Mouse (Mus musculus) CH12.LX (cell line): ENCODE measurements around the gene Grin2a. TPM values are rescaled to one million over a fixed set of nuclear protein-coding genes. Genes with fewer than 3 reads are reported as not detected.

Source experiments
- DNase-seq: peaks from one replicate; pipeline ENCODE4 v3.0.0-alpha.2; 2013; ENCODE audit errors: extremely low read depth
- H3K27ac ChIP-seq: 2 replicates; pipeline ENCODE4 v1.5.1; 2012; ENCODE audit warnings: low read depth, mild to moderate bottlenecking, control low read depth, moderate library complexity; ENCODE audit not compliant: insufficient read depth
- H3K27me3 ChIP-seq: replicated peaks from 2 replicates; pipeline ENCODE3; 2012; ENCODE audit warnings: inconsistent platforms
- H3K36me3 ChIP-seq, 2 experiments: replicated peaks in 1 of 2; 2 replicates each; pipeline versions ENCODE3 to v1.6.1; 2012; ENCODE audit warnings: inconsistent platforms in 1 of 2, low read length in 1 of 2, mild to moderate bottlenecking in 1 of 2, mixed read lengths in 1 of 2, moderate library complexity in 1 of 2; ENCODE audit not compliant: control insufficient read depth in 1 of 2, insufficient read depth in 1 of 2
- H3K4me1 ChIP-seq, 2 experiments: 2 replicates each; pipeline ENCODE4 v1.6.1; 2012; ENCODE audit warnings: inconsistent platforms in 1 of 2, moderate library complexity in 1 of 2; ENCODE audit not compliant: insufficient read depth in 2 of 2, control insufficient read depth in 1 of 2
- H3K4me2 ChIP-seq: 2 replicates; pipeline ENCODE4 v1.6.1; 2012; ENCODE audit warnings: low read depth, mild to moderate bottlenecking, control low read depth; ENCODE audit not compliant: poor library complexity, insufficient read depth, severe bottlenecking
- H3K4me3 ChIP-seq, 3 experiments: fragments of 150-350 bp in 1 of 3; sonication (generic) in 1 of 3; replicated peaks in 1 of 3; 2 replicates each; pipeline versions ENCODE3 to v1.5.1; 2011 to 2012; ENCODE audit warnings: low read depth in 2 of 3, low read length in 2 of 3, mild to moderate bottlenecking in 2 of 3, moderate library complexity in 2 of 3, control low read depth in 1 of 3, improper control_type of control experiment in 1 of 3, inconsistent platforms in 1 of 3, mixed read lengths in 1 of 3; ENCODE audit not compliant: poor library complexity in 1 of 3
- H3K79me2 ChIP-seq: replicated peaks from 2 replicates; pipeline ENCODE4 v1.6.1; 2012; ENCODE audit warnings: mild to moderate bottlenecking, moderate library complexity; ENCODE audit not compliant: control insufficient read depth, poor library complexity, insufficient read depth, severe bottlenecking; ENCODE audit errors: extremely low read depth
- H3K9ac ChIP-seq: 2 replicates; pipeline ENCODE4 v1.6.1; 2012; ENCODE audit warnings: low read depth, mild to moderate bottlenecking, control low read depth, moderate library complexity; ENCODE audit not compliant: insufficient read depth
- H3K9me3 ChIP-seq: replicated peaks from 2 replicates; pipeline ENCODE3; 2012; ENCODE audit warnings: low read length, inconsistent platforms, mixed read lengths
- BHLHE40 ChIP-seq: IDR thresholded peaks from 2 replicates; pipeline ENCODE4 v1.6.1; 2011; ENCODE audit warnings: mild to moderate bottlenecking, low read depth, low read length, improper control_type of control experiment
- CHD1 ChIP-seq: IDR thresholded peaks from 2 replicates; pipeline ENCODE4 v1.6.1; 2012; ENCODE audit warnings: low read depth, low read length, improper control_type of control experiment, inconsistent platforms
- CHD2 ChIP-seq: IDR thresholded peaks from 2 replicates; pipeline ENCODE4 v1.6.1; 2011; ENCODE audit warnings: low read length, improper control_type of control experiment
- CTCF ChIP-seq, 2 experiments: IDR thresholded peaks in 1 of 2; conservative IDR thresholded peaks in 1 of 2; 2 replicates each; pipeline ENCODE4 v1.5.1; 2011 to 2012; ENCODE audit warnings: low read depth in 2 of 2, low read length in 2 of 2, improper control_type of control experiment in 1 of 2, inconsistent platforms in 1 of 2, mild to moderate bottlenecking in 1 of 2, moderate library complexity in 1 of 2
- E2F4 ChIP-seq: IDR thresholded peaks from 2 replicates; pipeline ENCODE4 v1.6.1; 2011; ENCODE audit warnings: low read depth, low read length, improper control_type of control experiment; ENCODE audit not compliant: insufficient replicate concordance
- HCFC1 ChIP-seq: IDR thresholded peaks from 2 replicates; pipeline ENCODE4 v1.6.1; 2012; ENCODE audit warnings: low read depth, mild to moderate bottlenecking, inconsistent platforms, low read length, improper control_type of control experiment
- JUND ChIP-seq: conservative IDR thresholded peaks from 2 replicates; pipeline ENCODE4 v1.6.1; 2011; ENCODE audit warnings: low read depth, low read length, improper control_type of control experiment
- KAT2A ChIP-seq: IDR thresholded peaks from 2 replicates; pipeline ENCODE4 v1.6.1; 2012; ENCODE audit warnings: low read length, improper control_type of control experiment, inconsistent platforms; ENCODE audit not compliant: insufficient replicate concordance
- MAFK ChIP-seq: IDR thresholded peaks from 2 replicates; pipeline ENCODE4 v1.6.1; 2011; ENCODE audit warnings: low read length, improper control_type of control experiment; ENCODE audit not compliant: insufficient replicate concordance
- MEF2A ChIP-seq: IDR thresholded peaks from 2 replicates; pipeline ENCODE4 v1.6.1; 2014; ENCODE audit warnings: low read depth, mild to moderate bottlenecking, inconsistent platforms, low read length, improper control_type of control experiment, borderline replicate concordance
- MXI1 ChIP-seq: IDR thresholded peaks from 2 replicates; pipeline ENCODE4 v1.6.1; 2011; ENCODE audit warnings: mild to moderate bottlenecking, low read depth, low read length, improper control_type of control experiment
- MYC ChIP-seq: IDR thresholded peaks from 2 replicates; pipeline ENCODE4 v1.6.1; 2011; ENCODE audit warnings: low read depth, mild to moderate bottlenecking, improper control_type of control experiment, low read length
- NELFE ChIP-seq: IDR thresholded peaks from 2 replicates; pipeline ENCODE4 v1.6.1; 2011; ENCODE audit warnings: low read depth, low read length, improper control_type of control experiment
- NRF1 ChIP-seq: IDR thresholded peaks from 2 replicates; pipeline ENCODE4 v1.6.1; 2014; ENCODE audit warnings: low read depth, mild to moderate bottlenecking, inconsistent platforms, low read length, improper control_type of control experiment, moderate library complexity
- PAX5 ChIP-seq: IDR thresholded peaks from 2 replicates; pipeline ENCODE4 v1.6.1; 2012; ENCODE audit warnings: low read length, inconsistent platforms, mixed read lengths
- POLR2A ChIP-seq: IDR thresholded peaks from 2 replicates; pipeline ENCODE4 v1.6.1; 2011; ENCODE audit warnings: low read depth, mild to moderate bottlenecking, improper control_type of control experiment, low read length
- RAD21 ChIP-seq: IDR thresholded peaks from 2 replicates; pipeline ENCODE4 v1.6.1; 2011; ENCODE audit warnings: low read depth, mild to moderate bottlenecking, low read length, improper control_type of control experiment, moderate library complexity
- SIN3A ChIP-seq: IDR thresholded peaks from 2 replicates; pipeline ENCODE4 v1.6.1; 2012; ENCODE audit warnings: low read length, improper control_type of control experiment, inconsistent platforms
- UBTF ChIP-seq: IDR thresholded peaks from 2 replicates; pipeline ENCODE4 v1.6.1; 2012; ENCODE audit warnings: low read depth, mild to moderate bottlenecking, inconsistent platforms, low read length, improper control_type of control experiment, moderate library complexity
- ZC3H11A ChIP-seq: IDR thresholded peaks from 2 replicates; pipeline ENCODE4 v1.6.1; 2012; ENCODE audit warnings: low read depth, mild to moderate bottlenecking, inconsistent platforms, low read length, improper control_type of control experiment
- ZKSCAN1 ChIP-seq: IDR thresholded peaks from 2 replicates; pipeline ENCODE4 v1.6.1; 2012; ENCODE audit warnings: low read depth, inconsistent platforms, low read length, improper control_type of control experiment, borderline replicate concordance
- ZMIZ1 ChIP-seq: IDR thresholded peaks from 2 replicates; pipeline ENCODE4 v1.6.1; 2012; ENCODE audit warnings: low read depth, mild to moderate bottlenecking, inconsistent platforms, low read length, improper control_type of control experiment
- dilution Hi-C: fragments of 300-500 bp; cut with MboI; formaldehyde crosslinking; loops from 2 replicates; pipeline ENCODE4 v1.14.3; 2020; ENCODE audit warnings: low sequenced_read_pairs; ENCODE audit not compliant: extremely low pct_unique_long_range_greater_than_20kb, extremely low pct_ligation_motif_present
- in situ Hi-C: fragments of 300-500 bp; cut with MboI; formaldehyde crosslinking; loops from 3 replicates; pipeline ENCODE4 v1.14.3; 2019; ENCODE audit warnings: low sequenced_read_pairs, low pct_ligation_motif_present, low pct_unique_long_range_greater_than_20kb, mixed read lengths
- polyA plus RNA-seq: library from polyadenylated mRNA; unstranded; fragments of >175 nt; gene quantifications from 2 replicates; pipeline ENCODE4 v1.2.1, GENCODE M21; 2012; ENCODE audit warnings: low read depth; ENCODE audit not compliant: insufficient read length
- total RNA-seq, 2 experiments: library from RNA; depleted of rRNA; stranded (reverse); fragments of 300-350 nt in 1 of 2; fragments of >200 nt in 1 of 2; gene quantifications; 2 replicates each; pipeline ENCODE4 v1.2.3; 2012 to 2014

The Grin2a gene
- total and polyA plus RNA-seq, 3 experiments, result not detected

DNA sequence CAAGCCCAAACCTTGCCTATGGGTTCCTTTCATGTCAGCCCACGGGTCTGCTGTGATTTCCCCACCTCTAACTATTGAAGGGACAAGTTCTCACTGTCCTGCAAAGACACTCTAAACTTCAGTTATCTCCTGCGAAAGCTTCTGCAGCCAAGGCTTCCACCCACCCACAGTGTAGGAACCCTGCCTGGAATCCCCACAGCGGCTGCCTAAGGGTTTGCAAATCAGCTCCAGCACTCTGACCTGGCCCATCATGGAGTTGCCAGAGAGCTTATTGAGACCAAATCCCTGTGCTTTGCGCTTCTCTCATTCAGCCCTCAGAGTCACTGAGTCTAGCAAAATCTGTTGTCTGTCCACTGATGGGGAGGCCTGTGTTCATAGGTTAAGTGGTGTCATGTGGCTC is 130.3 kb downstream of the Grin2a start:
- in situ Hi-C loops (no loop called here), dilution Hi-C loops (no loop called here)
- Histone ChIP-seq H3K4me1 (no peaks in the 10 kb centered on the region), H3K9me3 (no peaks in the 10 kb centered on the region), H3K27ac (no peak overlapping the region), H3K79me2 (no peaks in the 10 kb centered on the region), H3K4me3 (no peak overlapping the region), H3K27me3 (peaks cover 6% of the 10 kb centered on the region), H3K9ac (no peak overlapping the region), H3K4me2 (no peak overlapping the region), H3K36me3 (no peaks in the 10 kb centered on the region)
- DNase-seq, result no peak
- TF ChIP-seq CTCF (conservative IDR thresholded peaks at IDR 0.05 in 1 of 2, IDR thresholded peaks at IDR 0.05 in 1 of 2; ENCODE audit: low read depth in 2 of 2, low read length in 2 of 2), result no peak
- no peak for TF ChIP-seq CHD2
- no peak for TF ChIP-seq POLR2A
- no peak for TF ChIP-seq JUND
- no peak for TF ChIP-seq MAFK
- TF ChIP-seq ZMIZ1, result no peak
- TF ChIP-seq MXI1, result no peak
- TF ChIP-seq RAD21, result no peak
- TF ChIP-seq MEF2A, result no peak
- TF ChIP-seq NRF1, result no peak
- no peak for TF ChIP-seq NELFE
- no peak for TF ChIP-seq ZKSCAN1
- no peak for TF ChIP-seq E2F4
- no peak for TF ChIP-seq HCFC1
- no peak for TF ChIP-seq KAT2A
- TF ChIP-seq SIN3A, result no peak
- no peak for TF ChIP-seq UBTF
- no peak for TF ChIP-seq BHLHE40
- no peak for TF ChIP-seq MYC
- no peak for TF ChIP-seq CHD1

DNA sequence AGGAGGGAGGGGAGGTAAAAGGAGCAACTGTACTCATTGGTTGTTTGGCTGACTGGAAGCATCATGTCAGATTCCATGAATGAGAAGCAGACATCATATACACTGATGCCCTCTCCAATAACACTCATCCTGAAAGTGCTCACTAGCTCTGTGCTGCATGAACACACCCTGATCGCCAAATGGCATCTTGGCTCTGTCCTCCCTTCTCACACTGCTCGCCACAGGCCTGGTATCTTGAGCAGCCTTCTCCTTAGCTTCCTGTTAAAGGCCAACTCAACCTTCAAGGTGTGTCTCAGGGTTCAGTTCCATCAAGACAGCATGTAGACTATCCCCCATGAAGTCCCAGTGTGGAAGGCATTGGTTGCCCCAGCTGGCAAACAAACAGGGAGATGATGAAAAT is 137.6 kb downstream of the Grin2a start:
- DNase-seq, result no peak
- no peaks in the 10 kb centered on the region for H3K9me3 ChIP-seq
- no peak for TF ChIP-seq ZMIZ1
- no peak for TF ChIP-seq ZC3H11A
- TF ChIP-seq PAX5, result no peak
- H3K27ac ChIP-seq, result no peak overlapping the region
- no peaks in the 10 kb centered on the region for H3K79me2 ChIP-seq
- no peak overlapping the region for H3K4me2 ChIP-seq
- H3K9ac ChIP-seq, result no peak overlapping the region
- no peaks in the 10 kb centered on the region for H3K4me1 ChIP-seq
- no peak overlapping the region for H3K4me3 ChIP-seq
- H3K36me3 ChIP-seq, result no peaks in the 10 kb centered on the region
- in situ Hi-C loops, result no loop called here
- dilution Hi-C loops, result no loop called here
- peaks cover 33% of the 10 kb centered on the region for H3K27me3 ChIP-seq
